Mouse (Mus musculus) kidney, adult 18-20 months (tissue): ENCODE results near the gene Prdm16.

ENCODE experiments used
- DNase-seq: peaks from one replicate; pipeline ENCODE4 v3.0.0; 2021

Gene Prdm16

DNA sequence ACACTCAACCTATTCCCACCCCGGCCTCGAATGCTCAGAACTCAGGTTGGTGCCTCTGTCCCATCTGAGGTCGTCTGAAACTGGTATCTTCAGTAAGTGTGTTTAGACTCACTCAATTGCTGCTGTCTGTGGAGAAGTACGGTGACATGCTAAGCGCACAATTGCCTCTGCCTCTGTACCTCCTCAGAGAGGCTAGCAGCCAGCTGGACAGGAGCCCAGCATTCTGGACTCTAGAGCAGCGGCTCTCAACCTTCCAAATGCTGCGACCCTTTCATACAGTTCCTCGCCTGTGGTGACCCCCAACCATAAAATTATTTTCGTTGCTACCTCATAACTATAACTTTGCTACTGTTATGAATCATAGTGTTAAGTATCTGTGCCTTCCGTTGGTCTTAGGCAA lies 34.3 kb downstream of the Prdm16 start:
- no peak for DNase-seq

DNA sequence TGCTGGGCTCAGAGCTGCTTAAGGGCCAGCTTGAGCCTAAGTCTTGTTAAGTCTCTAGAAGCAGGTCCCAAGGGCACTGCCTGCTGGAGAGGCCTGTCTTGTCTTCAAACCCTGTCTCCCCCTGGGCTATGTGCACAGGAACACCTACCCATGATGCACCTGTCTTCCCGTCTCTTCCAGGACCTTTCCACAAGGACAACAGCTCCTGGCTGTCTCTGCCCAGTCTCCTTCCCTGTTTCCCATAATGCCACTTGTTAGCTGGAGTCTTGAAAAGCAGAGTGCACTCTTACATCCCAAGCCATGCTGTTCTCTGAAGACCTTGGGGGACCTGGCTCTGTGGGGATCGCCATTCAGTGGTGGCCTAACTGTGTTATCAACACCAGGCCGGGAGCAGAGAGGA lies 35.7 kb downstream of the Prdm16 start:
- no peak for DNase-seq

DNA sequence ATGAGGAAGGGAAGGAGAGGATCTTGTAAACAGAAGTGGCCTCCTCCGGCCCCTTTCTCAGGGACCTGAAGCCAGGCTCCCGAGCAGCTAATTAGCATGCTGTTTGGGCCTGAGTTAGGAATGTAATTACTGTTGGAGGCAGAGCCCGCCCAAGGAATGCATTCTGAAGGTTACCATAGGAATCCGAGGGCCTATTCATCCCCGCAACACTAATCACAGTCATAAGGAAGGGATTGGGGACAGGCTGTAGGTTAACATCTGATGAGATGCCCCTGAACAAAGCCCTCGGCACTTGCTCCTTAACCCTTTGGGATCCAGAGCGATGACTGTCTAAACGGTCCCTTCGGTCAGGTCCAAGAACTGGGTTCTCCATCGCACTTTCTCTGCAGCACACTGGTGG lies 36.7 kb downstream of the Prdm16 start:
- no peak for DNase-seq

DNA sequence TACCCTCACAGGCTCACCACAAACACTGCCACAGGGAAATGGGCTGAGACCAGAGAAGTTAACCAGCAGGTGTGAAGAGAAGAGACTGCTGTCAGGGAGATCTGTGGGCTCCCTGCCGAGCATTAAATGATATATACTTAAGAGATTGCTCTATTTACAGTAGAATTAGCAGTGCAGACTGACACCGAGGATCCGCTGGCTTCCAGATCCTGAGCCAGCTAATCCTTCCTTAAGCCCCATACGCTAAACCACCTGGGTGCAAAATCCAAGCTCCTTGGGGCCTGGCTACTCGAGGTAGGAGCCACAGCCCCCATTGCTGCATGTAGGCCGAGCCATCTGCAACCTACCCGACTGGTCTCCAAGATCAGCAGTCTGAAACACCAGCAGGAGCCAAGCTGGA lies 38.3 kb downstream of the Prdm16 start:
- DNase-seq = no peak

DNA sequence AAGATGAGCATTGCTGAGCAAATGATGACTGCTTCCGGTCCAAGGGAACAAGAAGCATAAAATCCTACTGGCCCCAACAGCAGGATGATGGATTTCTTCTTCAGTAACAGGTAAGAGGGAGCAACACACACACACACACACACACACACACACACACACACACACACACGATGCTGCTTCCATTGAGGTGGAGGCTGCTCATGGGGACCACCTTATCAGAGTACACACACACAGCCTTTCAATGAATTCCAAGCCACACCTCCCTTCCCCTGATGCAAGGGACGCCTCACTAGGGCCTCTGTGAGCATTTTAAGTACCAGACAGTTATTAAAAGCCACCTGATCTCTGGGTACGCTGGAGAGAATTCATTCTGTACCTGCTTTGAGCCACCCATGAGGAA lies 39.9 kb downstream of the Prdm16 start:
- no peak for DNase-seq

DNA sequence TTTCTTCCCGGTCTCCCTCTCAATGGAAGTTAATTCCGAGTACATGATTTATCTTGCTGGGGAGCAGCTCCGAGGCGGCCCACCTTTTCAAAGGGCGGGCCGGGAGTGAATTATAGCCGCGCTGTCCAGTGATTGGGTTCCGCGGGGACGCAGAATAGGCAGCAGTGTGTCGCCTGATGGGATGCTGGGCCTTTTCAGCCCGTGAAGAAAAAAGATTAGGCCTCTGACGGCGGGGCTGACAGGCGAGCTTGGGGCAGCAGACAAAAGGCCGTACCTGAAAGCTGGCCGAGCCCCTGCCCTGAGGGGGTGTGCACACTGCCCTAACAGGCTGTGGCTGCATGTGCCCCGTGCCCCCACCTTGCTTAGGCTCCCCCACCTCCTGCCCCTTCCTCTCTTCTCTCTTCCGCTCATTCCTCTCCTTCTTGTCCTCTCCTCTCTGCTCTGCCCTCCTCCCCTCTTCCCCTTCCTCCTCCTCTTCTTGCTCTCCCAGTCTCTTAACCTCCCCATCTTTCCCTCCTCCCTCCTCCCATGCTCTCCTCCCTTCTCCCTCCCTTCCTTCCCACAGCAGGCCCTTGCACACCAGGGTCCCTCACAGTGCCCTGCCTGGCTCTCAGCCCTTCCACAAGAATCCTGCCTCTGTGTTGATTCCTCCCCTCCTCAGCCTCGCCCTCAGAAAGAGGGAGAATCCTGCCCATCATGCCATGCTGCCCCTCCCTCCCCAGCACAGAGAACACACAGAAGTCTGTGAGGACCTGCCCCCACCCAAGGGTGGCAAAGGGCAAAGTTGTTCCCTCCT lies 41.7 kb downstream of the Prdm16 start:
- DNase-seq = no peak

DNA sequence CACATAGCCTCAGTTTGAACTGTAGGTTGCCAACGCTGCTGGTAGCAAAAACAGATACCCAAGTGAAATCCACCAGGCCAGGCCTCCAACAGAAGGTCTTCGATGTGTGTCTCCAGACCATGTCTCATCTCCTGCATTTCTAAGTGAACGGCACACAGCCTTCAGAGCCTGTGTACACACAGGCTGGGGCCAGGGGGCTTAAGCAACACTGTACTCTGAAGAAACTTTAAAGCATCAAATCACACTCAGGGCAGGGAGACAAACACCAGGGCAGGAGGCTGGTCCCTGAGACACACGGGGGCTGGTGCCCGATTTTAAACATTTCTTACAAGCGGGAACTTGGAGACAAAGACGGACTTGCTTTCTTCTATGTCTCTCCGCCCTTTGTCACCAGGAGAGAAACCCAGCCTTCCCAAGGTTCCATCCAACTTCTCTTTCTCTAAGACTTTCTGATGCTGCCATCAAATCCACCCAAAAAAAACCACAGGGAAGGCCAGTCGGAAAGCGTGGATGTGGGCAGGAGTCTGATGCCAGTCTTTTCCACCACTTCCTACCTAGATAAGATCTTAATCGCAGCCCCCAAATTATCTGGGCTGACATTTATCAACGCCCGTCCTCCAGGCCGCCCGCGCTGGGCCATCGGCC lies 42.4 kb downstream of the Prdm16 start:
- DNase-seq = no peak

DNA sequence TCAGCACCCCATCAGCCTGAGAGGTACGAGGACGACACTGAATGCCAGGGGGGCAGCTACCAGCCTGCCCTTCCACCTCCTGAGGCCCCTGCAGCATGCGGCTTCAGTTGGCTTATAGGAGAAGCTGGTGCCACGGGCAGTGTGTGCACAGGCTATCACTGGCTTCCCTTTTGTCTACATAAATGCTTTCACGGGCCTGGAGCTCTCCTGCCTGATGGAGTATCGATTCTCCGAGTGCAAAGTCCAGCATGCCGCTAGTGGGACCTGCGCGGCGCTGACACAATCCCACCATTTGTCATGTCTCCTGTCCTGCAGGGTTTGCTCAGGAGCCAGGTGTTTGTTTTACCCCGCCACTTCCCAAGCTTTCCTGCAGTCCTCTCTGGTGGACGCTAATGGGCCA lies 44.1 kb downstream of the Prdm16 start:
- no peak for DNase-seq

DNA sequence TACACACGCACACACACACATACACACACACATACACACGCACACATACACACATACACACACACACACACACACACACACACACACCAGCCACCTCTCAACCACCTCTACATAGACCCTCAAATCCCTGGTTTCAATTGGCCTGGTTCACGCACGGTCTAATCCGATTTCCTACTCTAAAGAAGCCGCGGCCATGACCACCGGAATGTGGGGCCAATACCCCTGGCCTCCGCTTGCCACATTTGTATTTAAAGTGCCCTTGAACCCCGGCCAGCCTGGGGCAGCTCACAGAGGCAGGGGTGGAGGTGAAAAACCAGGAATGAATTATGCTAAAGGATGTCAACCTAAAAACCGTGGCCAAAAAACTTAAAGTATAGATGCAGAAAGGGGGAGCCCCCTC lies 45.8 kb downstream of the Prdm16 start:
- no peak for DNase-seq

DNA sequence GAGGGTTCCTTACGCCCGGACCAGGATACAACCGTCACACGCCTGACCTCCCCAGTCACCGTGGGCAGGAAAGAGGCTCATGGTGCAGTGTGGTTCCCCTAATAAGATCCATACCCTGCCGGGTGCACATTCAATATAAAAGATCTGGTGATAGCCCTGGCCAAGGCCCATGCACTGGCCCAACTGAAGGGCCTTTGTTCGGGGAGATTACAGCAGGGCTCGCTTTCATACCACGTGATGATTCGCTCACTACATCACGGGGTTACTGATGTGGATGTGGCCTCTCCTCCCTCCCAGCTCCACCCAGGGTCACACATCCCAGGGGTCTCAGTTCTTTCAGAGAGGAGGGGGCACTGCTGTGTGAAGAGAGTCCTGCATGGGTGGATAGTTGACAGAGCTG lies 50.3 kb downstream of the Prdm16 start:
- no peak for DNase-seq

DNA sequence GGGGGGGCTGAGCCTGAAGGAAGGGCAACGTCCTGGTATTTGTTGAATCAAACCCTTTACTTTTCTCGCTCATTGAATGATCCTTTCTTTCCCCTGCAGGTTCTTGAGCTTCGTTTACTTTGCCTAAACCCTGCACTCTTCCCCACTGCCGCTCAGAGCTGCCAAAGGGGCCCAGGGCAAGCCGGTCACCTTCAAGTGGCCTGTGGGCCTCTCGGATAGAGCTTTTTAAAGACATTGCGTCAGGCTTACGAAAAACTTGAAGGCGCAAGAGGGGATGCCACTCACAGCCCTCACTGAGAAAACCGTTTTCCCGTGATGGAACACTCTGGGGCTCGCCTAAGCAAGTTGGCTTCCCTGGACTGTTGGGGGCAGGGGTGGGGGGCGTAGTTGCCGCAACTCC lies 50.9 kb downstream of the Prdm16 start:
- no peak for DNase-seq

DNA sequence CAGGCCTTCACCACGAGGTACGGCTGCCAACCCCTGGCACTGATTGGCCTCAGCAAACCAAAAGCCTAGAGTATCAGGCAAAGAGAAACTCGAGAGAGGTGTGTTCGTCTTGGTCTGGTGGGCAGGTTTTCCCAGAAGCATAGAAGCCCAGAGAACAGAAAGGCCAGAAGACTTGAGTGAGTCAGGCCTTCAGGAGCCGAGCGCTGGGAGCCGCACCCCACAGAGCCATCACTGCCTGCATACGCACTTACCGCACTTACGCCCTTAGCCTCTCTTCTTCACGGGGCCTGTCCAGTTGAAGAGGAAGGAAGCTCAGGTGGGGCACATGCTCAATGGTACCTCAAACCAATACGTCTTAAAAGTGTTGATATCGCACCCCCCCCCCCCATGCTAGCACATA lies 53.0 kb downstream of the Prdm16 start:
- no peak for DNase-seq

DNA sequence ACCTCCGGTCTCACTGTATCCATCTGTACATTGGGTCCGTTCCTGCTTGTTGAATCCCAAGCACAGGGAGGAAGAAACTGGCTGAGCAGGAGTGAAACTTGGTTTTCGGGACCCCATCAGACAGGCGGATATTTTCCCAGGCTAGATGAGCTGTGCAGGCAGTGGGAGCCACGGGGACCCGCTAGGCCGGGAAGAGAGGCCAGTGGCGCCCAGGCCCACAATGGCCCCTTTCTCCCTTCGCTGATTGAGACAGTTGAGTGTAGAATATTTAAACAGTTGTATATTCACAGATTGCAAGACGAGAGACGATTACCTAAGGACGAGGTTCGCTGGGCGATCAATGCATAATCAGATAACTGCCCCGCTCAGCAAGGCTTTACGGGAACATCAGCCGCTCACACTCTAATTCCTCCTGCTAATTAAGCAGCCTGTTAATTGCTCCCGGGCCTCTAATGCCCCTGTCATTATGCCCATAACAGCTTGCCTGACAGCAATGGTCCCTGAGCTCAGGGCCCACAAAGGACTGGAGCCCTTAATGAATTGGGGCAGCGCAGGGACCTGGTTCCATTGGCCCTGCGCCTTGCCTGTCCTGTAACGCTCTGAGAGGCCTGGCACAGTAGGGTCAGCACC lies 54.0 kb downstream of the Prdm16 start:
- DNase-seq = no peak

DNA sequence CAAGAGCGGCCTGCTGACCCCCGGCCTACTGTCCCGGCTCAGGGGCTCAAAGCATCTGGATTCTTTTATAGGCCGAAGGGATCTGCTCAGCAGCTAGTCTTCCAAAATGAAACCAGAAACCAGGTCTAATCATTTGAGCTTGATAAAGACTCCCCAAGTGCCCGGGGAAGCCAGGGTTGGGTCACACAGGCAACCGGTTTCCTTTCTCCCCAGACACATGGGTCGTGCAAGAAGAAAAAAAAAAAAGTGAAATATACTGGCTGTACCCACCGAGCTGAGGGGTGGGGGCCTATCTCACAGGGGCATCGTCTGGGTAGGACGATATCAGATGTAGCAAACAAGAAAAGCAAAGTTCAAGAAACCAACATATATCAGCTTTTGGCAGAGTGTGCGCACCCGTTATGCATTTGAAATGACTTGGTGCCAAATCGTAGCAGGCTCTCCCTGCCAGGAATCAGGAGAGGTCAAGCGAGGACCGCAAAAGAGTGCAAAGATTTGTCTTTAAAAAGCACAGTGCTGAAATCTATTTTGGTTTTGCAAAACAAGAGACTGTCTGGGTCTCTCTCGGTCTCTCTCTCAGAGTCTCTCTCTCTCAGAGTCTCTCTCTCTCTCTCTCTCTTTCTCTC lies 55.3 kb downstream of the Prdm16 start:
- DNase-seq = no peak

DNA sequence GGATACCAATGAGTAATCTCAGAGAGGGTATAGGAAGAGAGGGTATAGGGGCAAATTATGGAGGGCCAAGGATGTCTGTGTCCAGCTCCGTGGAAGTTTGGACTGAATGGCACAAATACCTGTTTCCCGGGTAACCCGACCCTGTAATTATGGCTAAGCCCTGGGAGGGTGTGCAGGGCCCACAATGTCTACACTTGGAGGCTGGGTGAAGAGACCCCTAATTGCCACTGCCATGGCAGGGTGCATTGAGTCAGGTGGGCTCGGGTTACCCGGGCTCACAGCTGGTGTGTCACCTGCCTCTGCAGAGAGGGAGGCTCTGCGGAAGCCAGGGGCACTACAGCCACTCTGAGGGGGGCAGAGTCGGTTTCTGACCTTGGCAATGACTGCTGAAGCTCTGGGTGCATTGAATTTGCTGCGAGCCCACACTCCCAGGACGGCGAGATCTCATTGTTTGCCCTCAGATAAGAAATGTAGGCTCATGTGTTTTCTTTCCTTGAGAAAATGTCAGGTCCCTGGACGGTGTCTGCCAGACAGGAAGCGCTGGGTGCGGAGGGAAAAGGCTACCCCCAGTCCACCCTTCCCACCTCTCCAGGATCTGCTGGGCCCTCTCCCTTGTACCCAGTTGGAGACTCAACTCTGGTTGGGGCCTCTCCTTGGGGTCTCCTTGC lies 62.3 kb downstream of the Prdm16 start:
- DNase-seq = no peak

DNA sequence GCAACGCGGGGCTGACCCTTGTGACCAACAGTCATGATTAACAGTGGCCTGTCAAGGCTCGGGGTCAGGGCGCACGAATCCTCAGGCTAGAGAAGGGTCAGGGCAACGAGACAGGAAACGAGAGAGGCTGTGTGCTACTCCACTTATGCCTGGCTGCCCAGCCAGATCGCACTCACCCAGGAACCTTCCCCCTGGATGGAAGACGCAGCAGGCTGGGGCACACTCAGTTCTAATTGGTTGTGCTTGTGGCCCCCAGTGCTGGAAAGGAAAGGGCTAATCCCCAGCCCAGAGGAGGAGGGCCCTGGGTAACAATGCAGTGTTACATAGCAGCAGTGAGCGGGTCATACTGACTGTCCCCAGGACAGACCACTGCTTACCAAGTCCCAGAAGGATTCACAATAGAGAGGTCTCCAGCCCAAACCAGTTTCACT lies 66.2 kb downstream of the Prdm16 start:
- peak; percentile 16 for DNase-seq

DNA sequence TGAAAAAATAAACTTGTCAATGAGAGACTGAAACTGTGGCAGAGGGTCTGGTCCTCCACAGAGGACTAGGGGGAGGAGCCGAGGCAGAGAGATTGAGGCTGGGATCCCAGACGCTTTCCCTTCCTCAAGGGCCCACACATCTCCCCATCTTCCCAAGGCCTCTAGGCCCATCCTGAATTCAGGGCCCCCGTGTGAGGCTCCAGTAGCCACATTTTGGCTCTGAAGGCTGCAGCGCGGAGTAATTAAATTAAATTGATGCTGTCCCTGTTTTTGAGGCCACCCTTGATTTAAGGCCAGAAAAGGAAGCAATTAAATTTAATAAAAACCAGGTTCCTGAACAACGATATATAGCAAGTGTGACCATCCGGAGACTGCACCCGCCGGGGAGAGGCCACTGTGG lies 66.8 kb downstream of the Prdm16 start:
- DNase-seq = no peak

DNA sequence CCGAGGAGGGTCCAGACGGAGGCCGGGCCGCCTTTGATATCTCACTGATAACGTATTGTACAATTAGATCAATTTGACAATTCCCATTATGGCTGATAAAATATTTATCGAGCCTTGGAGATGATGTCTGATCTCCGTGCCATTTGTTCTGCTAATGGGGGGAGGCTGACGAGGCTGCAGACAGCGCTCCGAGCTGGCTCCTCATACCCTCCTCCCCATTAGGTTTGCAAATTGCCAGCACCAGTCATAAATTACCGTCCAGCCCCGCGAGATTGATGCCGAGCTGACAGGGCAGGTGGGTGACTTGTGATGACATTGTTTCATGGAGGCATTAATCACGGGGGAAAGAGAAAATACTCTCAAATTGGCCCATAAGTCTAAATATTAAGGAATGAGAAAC lies 67.9 kb downstream of the Prdm16 start:
- no peak for DNase-seq

DNA sequence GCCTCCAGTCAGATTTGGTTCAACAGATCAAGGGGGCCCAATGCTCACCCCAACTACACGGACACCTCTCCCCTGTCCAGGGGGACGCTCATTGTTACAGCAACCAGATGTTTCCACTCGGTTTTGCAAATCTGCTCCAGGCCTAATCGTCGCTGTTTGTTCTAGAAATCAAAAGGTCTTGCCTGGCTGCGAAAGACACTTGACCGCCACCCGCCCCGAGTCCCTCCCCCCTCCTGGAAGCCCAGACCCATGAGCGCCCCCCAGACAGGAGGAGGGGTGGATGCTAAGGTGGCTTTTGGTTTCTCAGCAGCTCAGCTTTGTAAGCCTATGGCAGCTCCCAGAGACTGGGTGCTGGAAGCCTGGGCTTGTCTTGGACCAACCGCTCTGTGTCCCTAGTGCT lies 68.7 kb downstream of the Prdm16 start:
- DNase-seq = no peak

DNA sequence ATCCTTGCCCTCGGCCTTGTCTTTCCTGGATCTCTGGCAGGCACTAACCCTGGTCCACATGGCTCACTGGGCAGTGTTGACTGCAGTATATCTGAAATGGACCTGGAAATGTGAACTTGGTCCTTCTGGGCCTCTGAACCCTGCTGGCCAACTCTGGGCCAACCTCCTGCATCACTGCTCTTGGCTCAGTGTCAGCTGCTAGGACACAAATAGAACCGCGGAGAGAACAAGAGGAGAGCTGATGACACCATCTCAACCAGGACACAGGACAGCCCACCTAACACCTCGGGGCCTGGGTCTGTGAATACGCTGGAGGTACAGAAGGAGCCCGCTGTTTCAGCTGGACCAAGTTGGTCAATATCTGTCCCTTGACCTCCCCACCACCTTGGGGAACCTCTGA lies 73.5 kb downstream of the Prdm16 start:
- no peak for DNase-seq

DNA sequence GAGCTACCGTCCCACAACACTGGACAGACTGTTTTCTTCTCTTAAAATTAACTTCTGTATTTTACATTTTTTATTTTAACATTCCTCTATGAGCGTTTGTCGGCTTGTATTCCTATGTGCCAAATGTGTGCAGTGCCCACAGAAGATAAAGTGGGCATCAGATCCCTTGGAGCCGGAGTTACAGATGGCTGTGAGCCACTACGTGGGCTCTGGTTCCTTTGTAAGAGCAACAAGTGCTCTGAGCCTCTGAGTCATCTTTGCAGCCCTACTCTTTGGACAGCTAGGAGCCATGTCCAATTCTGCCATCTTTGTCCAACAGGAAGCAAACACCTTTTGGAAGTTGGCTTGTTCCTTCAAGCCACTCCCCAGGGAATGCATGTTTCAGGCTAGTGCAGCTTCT lies 78.6 kb downstream of the Prdm16 start:
- no peak for DNase-seq

DNA sequence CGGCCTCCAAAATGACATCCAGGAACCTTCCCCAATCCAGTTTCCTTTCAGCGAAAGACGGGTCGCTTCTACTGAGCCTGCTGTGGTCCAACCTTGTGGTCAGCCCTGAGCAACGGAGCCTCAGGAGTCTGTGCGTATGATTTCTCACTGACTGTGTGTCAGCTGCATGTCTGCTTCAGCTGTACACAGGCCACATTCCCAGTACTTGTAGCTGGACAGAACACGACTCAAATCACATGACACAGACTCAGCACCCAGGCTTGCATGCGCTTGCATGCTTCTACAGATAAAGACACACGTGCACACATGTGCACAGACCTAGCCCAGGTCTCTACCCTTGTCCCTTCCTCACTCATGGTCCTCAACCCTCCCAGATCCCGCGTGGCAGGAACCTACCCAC lies 79.5 kb downstream of the Prdm16 start:
- DNase-seq = no peak

DNA sequence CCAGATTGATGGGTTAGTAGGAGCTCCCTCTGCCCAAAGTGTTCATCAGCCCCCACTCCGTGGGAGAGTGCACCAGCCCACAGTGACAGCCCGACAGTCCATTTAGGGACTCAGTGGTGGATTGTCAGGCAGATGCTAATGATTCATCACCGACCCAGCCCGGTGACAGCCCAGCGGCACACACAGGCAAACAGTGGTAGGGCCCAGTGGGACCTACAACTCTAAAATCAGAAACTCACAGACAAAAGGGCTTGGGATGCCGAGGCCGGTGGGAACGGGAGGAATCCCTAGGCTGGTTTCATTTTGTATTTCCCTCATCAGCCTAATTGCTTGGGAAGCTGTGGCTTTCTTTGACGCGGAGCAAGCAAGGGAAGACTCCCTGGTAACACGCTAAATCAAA lies 80.3 kb downstream of the Prdm16 start:
- no peak for DNase-seq
